Mouse (Mus musculus): Measurements from ENCODE around the gene Dmrta2.

- no peak for TF ChIP-seq GATA1 (IDR thresholded peaks at IDR 0.05; ENCODE audit: borderline replicate concordance, low read length)
- no peak for TF ChIP-seq FLI1 (IDR thresholded peaks at IDR 0.05; ENCODE audit: low read length)
Observed at GRCm38 (mm10) chr4:110029446-110029845, 51.6 kb downstream of the Dmrta2 start.
